Mouse (Mus musculus): Measurements from ENCODE around the gene Akr1a1. TPM values are rescaled to one million over a fixed set of nuclear protein-coding genes. Genes with fewer than 3 reads are reported as not detected.
A peak's percentile ranks its signal among the peaks of the same experiment; 100 is the strongest.
"Not testable (repeated sequence)": the region's sequence is repeated elsewhere in the genome, so short reads cannot be mapped to it uniquely, and the experiment has no call there.

The Akr1a1 gene
- polyA plus RNA-seq (2015; fragmentation: Nextera tagmentation; extraction: Ambion mirVana) = 704 and 712 TPM in 2 replicates

- peaks cover 47% of the 10 kb centered on the region for H3K4me1 ChIP-seq (replicated peaks)
- peak; percentile 99 for ATAC-seq (ENCODE audit: low FRiP score, low read depth)
- H3K4me3 ChIP-seq = peak within 1 kb of the TSS; percentile 85
- H3K36me3 ChIP-seq = 0 out of 2 replicates have a peak, but pooled peaks cover 4% of the 10 kb centered on the region
- H3K9ac ChIP-seq = peak within 1 kb of the TSS; percentile 87
- H3K9me3 ChIP-seq = no peaks in the 10 kb centered on the region
- H3K27me3 ChIP-seq = no peaks in the 10 kb centered on the region
- H3K27ac ChIP-seq (replicated peaks) = peak within 1 kb of the TSS; percentile 88
- peak within 1 kb of the TSS; percentile 88 for H3K4me2 ChIP-seq
- WGBS = under 1% methylated on average over 39 of the region's 39 CpGs
Measured at GRCm38 (mm10) chr4:116650924-116651796, at the start of gene Akr1a1. Akr1a1 (minus strand) TSS chr4:116651680.

- H3K9ac ChIP-seq = no peak overlapping the region
- no peak overlapping the region for H3K27ac ChIP-seq (replicated peaks)
- H3K27me3 ChIP-seq = no peaks in the 10 kb centered on the region
- no peak overlapping the region for H3K4me2 ChIP-seq
- 90% methylated on average over 1 of the region's 1 CpGs for WGBS
- no peaks in the 10 kb centered on the region for H3K4me1 ChIP-seq (replicated peaks)
- ATAC-seq (ENCODE audit: low FRiP score, low read depth) = no peak
- H3K36me3 ChIP-seq = peaks cover 19% of the 10 kb centered on the region; the same call in 1 of the 2 replicates
- no peaks in the 10 kb centered on the region for H3K9me3 ChIP-seq
- H3K4me3 ChIP-seq = no peak overlapping the region
Measured at GRCm38 (mm10) chr4:116700964-116701363, 49.5 kb upstream of the Akr1a1 start.

- H3K4me3 ChIP-seq = no peak overlapping the region
- H3K9ac ChIP-seq = no peak overlapping the region
- no peak overlapping the region for H3K4me2 ChIP-seq
- H3K4me1 ChIP-seq (replicated peaks) = no peaks in the 10 kb centered on the region
- no peaks in the 10 kb centered on the region for H3K9me3 ChIP-seq
- H3K27me3 ChIP-seq = no peaks in the 10 kb centered on the region
- 84% methylated on average over 2 of the region's 2 CpGs for WGBS
- H3K36me3 ChIP-seq = peaks cover 26% of the 10 kb centered on the region; the same call in 1 of the 2 replicates
- no peak overlapping the region for H3K27ac ChIP-seq (replicated peaks)
- no peak for ATAC-seq (ENCODE audit: low FRiP score, low read depth)
Measured at GRCm38 (mm10) chr4:116698693-116699342, 47.3 kb upstream of the Akr1a1 start.

GRCm38 (mm10) chr4:116693785-116694184 lies 42.3 kb upstream of the Akr1a1 start:
- Histone ChIP-seq H3K4me1 (replicated peaks) (no peaks in the 10 kb centered on the region), H3K27me3 (no peaks in the 10 kb centered on the region), H3K36me3 (peaks cover 44% of the 10 kb centered on the region), H3K4me3 (no peak overlapping the region), H3K9me3 (no peaks in the 10 kb centered on the region), H3K9ac (no peak overlapping the region), H3K4me2 (no peak overlapping the region), H3K27ac (replicated peaks) (no peak overlapping the region)
- no peak for ATAC-seq (ENCODE audit: low FRiP score, low read depth)
- 79% methylated on average over 2 of the region's 2 CpGs for WGBS

GRCm38 (mm10) chr4:116692146-116692545 lies 40.7 kb upstream of the Akr1a1 start:
- H3K9ac ChIP-seq = no peak overlapping the region
- peaks cover 38% of the 10 kb centered on the region for H3K36me3 ChIP-seq
- H3K27ac ChIP-seq (replicated peaks) = no peak overlapping the region
- whole genome bisulfite sequencing = 89% methylated on average over 2 of the region's 2 CpGs
- H3K9me3 ChIP-seq = no peaks in the 10 kb centered on the region
- H3K4me2 ChIP-seq = no peak overlapping the region
- H3K4me1 ChIP-seq (replicated peaks) = peaks cover 2% of the 10 kb centered on the region; the same call in 1 of the 2 replicates
- no peaks in the 10 kb centered on the region for H3K27me3 ChIP-seq
- no peak for ATAC-seq (ENCODE audit: low FRiP score, low read depth)
- no peak overlapping the region for H3K4me3 ChIP-seq

- H3K4me1 ChIP-seq (replicated peaks) = peaks cover 21% of the 10 kb centered on the region
- 90% methylated on average over 4 of the region's 4 CpGs for WGBS
Measured at GRCm38 (mm10) chr4:116689309-116689876, 37.9 kb upstream of the Akr1a1 start.

GRCm38 (mm10) chr4:116687041-116687440 lies 35.6 kb upstream of the Akr1a1 start:
- H3K4me2 ChIP-seq = peak overlapping the region; percentile 80
- H3K4me3 ChIP-seq = peak overlapping the region; percentile 62
- peaks cover 21% of the 10 kb centered on the region for H3K4me1 ChIP-seq (replicated peaks)
- no peak for ATAC-seq (ENCODE audit: low FRiP score, low read depth)
- H3K27me3 ChIP-seq = no peaks in the 10 kb centered on the region
- H3K9ac ChIP-seq = no peak overlapping the region
- no peaks in the 10 kb centered on the region for H3K9me3 ChIP-seq
- H3K27ac ChIP-seq (replicated peaks) = no peak overlapping the region
- peaks cover 12% of the 10 kb centered on the region; the same call in 1 of the 2 replicates for H3K36me3 ChIP-seq
- 17% methylated on average over 1 of the region's 1 CpGs for WGBS

More at GRCm38 (mm10) chr4:116689309-116689876, 37.9 kb upstream of the Akr1a1 start:
- ATAC-seq (ENCODE audit: low FRiP score, low read depth) = no peak
- Histone ChIP-seq H3K9ac (no peak overlapping the region), H3K4me3 (no peak overlapping the region), H3K4me2 (no peak overlapping the region), H3K27me3 (no peaks in the 10 kb centered on the region), H3K36me3 (peaks cover 27% of the 10 kb centered on the region), H3K9me3 (no peaks in the 10 kb centered on the region), H3K27ac (replicated peaks) (no peak overlapping the region)

GRCm38 (mm10) chr4:116685402-116686061 lies 34.1 kb upstream of the Akr1a1 start, which contains the start of gene Prdx1:
Prdx1 (plus strand) TSS chr4:116685544.
- Histone ChIP-seq H3K9ac (peak within 1 kb of the TSS; percentile 51), H3K4me3 (peak within 1 kb of the TSS; percentile 62), H3K4me2 (peak within 1 kb of the TSS; percentile 80), H3K27ac (replicated peaks) (peak within 1 kb of the TSS; percentile 79), H3K36me3 (0 out of 2 replicates have a peak, but pooled peaks cover 8% of the 10 kb centered on the region), H3K4me1 (replicated peaks) (peaks cover 21% of the 10 kb centered on the region), H3K27me3 (no peaks in the 10 kb centered on the region), H3K9me3 (no peaks in the 10 kb centered on the region)
- peak; percentile 95 for ATAC-seq (ENCODE audit: low FRiP score, low read depth)
- WGBS = under 1% methylated on average over 56 of the region's 56 CpGs

GRCm38 (mm10) chr4:116684665-116685064 lies 33.2 kb upstream of the Akr1a1 start:
- no peak for ATAC-seq (ENCODE audit: low FRiP score, low read depth)
- peak overlapping the region; percentile 80 for H3K4me2 ChIP-seq
- WGBS = 86% methylated on average over 2 of the region's 2 CpGs
- H3K36me3 ChIP-seq = 0 out of 2 replicates have a peak, but pooled peaks cover 8% of the 10 kb centered on the region
- peaks cover 21% of the 10 kb centered on the region for H3K4me1 ChIP-seq (replicated peaks)
- H3K27me3 ChIP-seq = no peaks in the 10 kb centered on the region
- H3K4me3 ChIP-seq = peak overlapping the region; percentile 62
- H3K9me3 ChIP-seq = no peaks in the 10 kb centered on the region
- H3K9ac ChIP-seq = no peak overlapping the region
- peak overlapping the region; percentile 79 for H3K27ac ChIP-seq (replicated peaks)

- no peaks in the 10 kb centered on the region for H3K27me3 ChIP-seq
- no peaks in the 10 kb centered on the region for H3K9me3 ChIP-seq
- WGBS = 95% methylated on average over 4 of the region's 4 CpGs
- peaks cover 21% of the 10 kb centered on the region for H3K4me1 ChIP-seq (replicated peaks)
- 0 out of 2 replicates have a peak, but pooled peaks cover 1% of the 10 kb centered on the region for H3K36me3 ChIP-seq
- no peak overlapping the region for H3K9ac ChIP-seq
- H3K4me2 ChIP-seq = no peak overlapping the region
- no peak for ATAC-seq (ENCODE audit: low FRiP score, low read depth)
- no peak overlapping the region for H3K27ac ChIP-seq (replicated peaks)
- H3K4me3 ChIP-seq = no peak overlapping the region
Measured at GRCm38 (mm10) chr4:116683957-116684356, 32.5 kb upstream of the Akr1a1 start.

- WGBS = 90% methylated on average over 4 of the region's 4 CpGs
- not testable (repeated sequence) for H3K27me3 ChIP-seq; H3K4me3 ChIP-seq; H3K4me2 ChIP-seq; H3K9ac ChIP-seq; ATAC-seq (ENCODE audit: low FRiP score, low read depth); H3K27ac ChIP-seq (replicated peaks); H3K36me3 ChIP-seq; H3K4me1 ChIP-seq (replicated peaks); H3K9me3 ChIP-seq
Measured at GRCm38 (mm10) chr4:116680521-116680920, 29.0 kb upstream of the Akr1a1 start.
